Mouse (Mus musculus) c-Kit-positive CD71-positive TER-119-negative erythroid progenitor cells, embryonic 14.5 days (primary cell): ENCODE measurements around the gene Ssh2.

Experiments used
- DNase-seq: peaks from one replicate; pipeline ENCODE4 v3.0.0-alpha.2; 2013; ENCODE audit warnings: low read depth

The Ssh2 gene

DNA sequence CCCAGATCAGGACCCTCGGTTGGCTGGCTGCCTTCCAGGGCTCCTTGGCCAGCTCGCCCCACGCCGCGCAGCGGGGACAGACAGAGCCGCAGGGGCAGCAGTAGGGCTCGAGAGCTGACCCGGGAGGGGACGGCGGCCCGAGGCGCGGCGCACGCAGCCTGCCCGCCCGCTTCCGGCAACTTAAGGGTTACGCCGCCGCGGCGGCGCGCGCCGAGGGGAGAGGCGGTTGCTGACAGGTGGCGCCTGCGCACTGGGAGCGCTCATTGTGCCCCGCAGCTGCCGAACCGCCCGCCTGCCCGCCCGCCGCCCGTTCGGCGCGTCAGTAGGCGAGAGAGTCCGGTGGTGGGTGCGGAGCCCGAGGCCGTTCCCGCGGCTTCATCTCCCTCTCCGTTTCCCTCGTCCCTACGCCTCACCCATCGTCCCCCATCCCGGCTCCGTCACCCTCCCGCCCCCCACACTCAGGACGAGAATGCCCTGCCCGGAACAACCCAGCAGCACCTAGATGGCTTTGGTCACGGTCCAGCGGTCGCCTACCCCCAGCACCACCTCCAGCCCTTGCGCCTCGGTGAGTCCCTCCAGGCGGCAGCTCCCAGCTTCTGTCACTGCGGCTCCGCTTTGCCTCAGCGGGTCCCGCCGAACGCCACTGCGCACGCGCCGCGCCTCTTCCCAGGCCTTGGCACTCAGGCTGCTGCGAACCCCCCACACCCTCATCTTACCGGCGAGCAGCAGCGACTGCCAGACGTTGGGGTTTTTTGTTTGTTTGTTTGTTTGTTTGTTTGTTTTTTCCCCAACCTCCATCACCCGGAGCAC is at the start of gene Ssh2:
Ssh2 (plus strand) TSS at position 337 of the 810 bp plus-strand sequence.
- DNase-seq = peak; percentile 78

DNA sequence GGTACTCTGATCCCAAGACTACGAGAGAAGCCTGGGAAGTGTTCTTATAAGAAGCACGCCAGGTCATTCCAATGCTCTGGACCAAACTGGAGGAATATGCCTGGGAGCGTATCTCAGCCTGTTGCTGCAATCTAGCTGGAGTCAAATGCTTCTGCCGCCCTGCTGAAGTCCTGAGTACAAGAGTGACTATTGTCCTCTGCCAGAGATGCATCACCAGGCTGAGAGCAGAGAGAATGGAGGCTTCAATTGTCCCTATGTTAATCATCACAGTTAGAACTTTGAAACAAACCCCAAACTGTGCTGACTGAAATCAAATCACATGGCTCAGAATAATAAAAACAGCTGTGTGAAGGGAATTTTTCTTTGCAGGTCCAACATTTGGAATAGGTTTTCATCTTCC is 42.4 kb upstream of the Ssh2 start:
- no peak for DNase-seq

DNA sequence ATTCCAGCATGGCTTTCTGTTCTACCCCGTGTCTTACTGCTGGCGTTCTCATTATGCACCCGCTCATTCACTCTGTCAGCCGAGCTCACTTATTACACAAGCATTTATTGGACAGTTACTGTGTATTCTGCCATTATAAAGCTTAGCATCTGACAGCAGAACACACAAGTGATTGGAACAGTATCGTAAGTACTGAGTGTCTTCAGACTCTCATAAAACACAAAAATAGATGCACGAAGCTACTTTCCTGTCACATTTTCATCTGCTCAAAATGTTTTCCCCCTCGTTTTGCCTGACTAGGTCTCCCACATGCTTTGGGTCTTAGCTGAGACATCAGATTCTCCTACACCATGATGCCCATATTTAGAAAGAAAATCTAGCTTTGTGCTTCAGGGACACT is 41.6 kb upstream of the Ssh2 start:
- no peak for DNase-seq

- no peak for DNase-seq
Measured at GRCm38 (mm10) chr11:77179771-77180170, 36.3 kb upstream of the Ssh2 start.

DNA sequence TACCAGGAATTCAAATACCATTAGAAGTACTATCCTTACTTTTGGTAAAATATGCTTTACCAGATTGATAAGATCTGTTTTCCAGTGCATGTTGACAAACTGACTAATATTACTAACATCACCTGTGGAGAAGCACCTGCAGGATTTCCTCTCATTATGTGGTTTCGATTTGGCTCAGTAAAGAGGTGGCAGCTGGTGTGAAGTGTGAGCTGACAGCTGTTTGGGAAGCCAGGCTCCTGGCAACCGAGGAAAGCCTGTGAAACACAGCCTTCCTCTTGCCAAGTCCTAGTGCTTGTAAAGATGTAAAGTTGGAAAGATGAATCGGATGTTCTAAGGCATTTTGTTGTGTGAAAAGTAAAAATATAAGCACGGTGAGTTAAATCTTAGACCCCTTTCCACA is 35.2 kb upstream of the Ssh2 start:
- DNase-seq = no peak

GRCm38 (mm10) chr11:77181528-77181927 is 34.6 kb upstream of the Ssh2 start:
- DNase-seq = no peak

GRCm38 (mm10) chr11:77182041-77182440 is 34.0 kb upstream of the Ssh2 start:
- DNase-seq = no peak

- DNase-seq = no peak
Measured at GRCm38 (mm10) chr11:77182616-77183015, 33.5 kb upstream of the Ssh2 start.

- no peak for DNase-seq
Measured at GRCm38 (mm10) chr11:77184926-77185325, 31.2 kb upstream of the Ssh2 start.

GRCm38 (mm10) chr11:77188868-77189267 is 27.2 kb upstream of the Ssh2 start, which contains the start of gene Efcab5:
TSS of gene Efcab5 (minus strand) at chr11:77188968.
- DNase-seq = no peak

GRCm38 (mm10) chr11:77193410-77193809 is 22.7 kb upstream of the Ssh2 start:
- DNase-seq = no peak

- DNase-seq = no peak
Measured at GRCm38 (mm10) chr11:77193941-77194553, 22.0 kb upstream of the Ssh2 start.

DNA sequence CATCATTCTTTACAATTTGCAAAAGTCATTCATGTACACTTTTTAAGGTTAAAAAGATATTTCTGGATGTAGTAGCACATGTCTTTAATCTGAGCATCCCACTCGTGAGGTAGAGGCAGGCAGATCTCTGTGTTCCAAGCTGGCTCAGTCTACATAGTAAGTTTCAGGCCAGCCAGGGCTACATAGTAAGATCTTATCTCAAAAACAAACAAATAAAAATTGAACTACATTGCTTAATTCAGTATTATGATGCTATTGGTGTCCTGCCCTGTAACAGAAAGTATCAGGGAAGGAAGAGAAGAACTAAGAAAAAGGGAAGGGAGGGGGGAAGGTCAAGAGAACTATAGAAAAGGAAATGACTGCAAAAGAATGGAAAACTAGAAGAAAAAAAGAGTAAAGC is 21.3 kb upstream of the Ssh2 start:
- no peak for DNase-seq

DNA sequence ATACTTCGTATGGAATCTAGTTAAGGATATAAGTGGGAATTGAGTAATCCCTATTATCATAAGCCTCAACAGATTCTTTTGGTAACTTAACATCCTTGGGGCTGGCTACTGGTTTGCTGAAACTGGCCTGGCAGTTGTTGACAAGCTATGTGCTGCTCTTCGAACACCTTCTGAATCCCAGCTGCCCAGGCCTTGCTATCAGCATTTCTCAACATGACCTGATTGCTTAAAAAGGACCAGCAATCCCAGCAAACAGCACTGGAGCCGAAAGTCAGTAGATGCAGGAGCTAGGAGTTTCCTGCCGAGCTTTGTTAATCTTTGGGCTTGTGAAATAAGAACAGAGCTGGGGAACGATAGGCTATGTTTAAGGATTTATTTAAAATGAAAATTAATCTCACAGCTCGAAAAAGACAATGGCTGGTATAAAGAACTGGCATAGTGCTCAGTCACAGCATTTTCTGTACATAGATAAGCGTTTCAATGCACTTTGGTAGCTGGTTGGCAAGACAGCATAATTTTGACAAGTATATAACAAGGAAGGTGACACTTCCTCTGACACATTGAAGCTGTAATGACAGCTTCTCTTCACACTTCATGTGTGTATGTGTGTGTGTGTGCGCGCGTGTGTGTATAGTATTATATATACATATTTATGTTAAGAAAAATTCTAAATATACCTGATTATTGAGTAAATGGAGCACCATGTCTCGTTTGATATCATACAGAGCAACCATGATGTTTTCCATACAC is 20.6 kb upstream of the Ssh2 start:
- no peak for DNase-seq

DNA sequence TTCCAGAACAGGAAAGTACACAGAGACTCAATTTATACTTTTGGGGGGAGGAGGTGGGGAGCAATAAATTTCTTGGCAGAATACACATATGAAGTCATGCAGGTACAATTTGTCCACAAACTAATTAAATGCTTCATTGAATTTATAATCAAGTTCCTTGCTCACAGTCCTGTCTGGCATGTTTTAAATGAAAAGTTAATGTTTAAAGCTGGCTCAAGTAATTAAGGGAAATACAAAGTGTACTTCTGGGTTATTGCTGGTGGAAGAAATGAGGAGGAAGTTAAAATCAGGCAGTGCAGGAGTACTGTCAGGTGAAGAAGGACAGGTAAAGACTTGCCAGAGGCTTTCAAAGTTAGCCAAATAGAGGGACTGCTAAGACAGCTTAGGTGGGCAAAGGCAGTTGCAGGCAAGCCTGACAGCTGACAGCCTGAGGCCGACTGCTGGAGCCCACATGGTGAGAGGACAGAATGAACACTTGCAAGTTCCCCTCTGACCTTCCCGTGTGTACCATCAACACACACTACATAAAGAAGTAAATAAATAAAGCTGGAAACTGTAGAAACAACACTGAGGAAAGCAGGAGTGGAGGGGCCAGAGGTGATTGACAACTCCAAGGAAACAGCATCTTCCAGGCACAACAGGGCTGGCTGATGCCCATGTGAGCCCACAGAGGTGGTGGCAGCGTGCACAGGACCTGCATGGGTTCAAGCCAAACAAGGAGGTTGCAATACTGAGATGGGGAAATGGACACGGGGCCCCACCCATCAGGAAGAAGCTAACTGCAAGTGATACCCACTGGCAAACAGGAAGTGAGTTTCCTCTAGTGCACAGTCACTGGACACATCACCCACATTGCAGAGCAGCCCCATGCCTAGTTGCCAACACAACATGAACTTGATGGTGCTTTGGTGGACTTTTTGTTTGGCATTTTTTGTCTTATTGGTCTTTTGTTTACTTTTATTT is 19.6 kb upstream of the Ssh2 start:
- DNase-seq = no peak

- DNase-seq = no peak
Measured at GRCm38 (mm10) chr11:77199636-77200035, 16.5 kb upstream of the Ssh2 start.

DNA sequence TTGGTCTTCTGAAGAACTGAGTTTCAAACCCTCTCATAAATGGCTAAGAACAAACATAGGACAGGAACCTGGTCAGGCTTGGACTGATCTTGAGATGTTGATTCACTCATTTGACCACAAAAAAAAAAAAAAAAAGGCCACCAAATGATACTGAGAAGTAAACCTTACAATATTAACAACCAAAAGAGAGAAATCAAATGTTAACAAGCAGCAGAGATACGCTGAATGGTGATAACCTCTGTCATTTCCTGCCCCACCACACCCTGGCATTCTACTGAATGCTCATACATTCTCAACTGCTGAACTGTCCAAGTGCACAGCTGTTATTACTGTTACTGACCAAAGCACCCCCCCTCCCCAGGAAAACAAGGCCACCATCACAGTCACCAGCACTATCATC is 15.4 kb upstream of the Ssh2 start:
- no peak for DNase-seq

DNA sequence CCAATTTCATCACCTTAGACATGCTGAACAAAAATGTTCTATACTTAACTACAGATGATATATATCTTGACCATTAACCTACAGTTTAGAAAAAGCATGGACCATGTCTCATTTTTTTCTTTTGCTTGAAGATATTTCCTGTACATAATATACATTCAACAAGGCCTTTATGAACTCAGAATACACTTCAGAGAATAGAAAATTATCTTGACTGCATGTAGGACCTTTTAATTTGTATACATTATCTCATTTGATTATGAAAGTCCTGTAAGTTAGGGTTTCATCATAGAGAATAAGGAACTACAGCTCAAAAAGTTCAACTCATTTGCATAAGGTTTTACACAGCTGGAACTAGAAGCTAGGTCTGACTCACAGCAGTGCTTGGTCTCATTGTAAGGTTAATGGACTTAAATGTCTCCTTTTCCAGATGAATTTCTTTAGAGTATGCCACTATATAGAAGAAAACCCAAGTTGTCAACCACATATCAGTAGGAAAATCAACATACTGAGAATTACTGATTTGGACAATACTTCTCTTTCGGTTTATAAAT is 1.9 kb upstream of the Ssh2 start:
- DNase-seq = no peak

DNA sequence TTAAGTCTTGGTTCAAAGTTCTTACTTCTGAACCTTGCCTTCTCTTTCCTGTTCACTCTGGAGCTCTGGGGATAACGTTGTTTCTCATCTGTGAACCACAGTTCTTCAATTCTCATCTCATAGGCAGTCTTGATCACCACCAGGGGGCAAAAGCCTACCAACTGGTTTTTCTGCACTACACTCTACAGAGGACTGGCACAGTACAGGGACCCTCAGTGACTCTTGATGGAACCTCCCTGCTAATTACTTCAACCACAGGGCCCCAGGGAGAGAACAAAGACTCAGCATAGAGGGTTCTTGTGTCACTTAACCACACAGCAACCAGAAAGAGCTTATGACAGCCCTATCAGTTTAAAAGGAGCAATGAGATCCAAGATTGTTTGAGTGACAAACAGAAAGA is 1.3 kb upstream of the Ssh2 start:
- DNase-seq = peak; percentile 64

DNA sequence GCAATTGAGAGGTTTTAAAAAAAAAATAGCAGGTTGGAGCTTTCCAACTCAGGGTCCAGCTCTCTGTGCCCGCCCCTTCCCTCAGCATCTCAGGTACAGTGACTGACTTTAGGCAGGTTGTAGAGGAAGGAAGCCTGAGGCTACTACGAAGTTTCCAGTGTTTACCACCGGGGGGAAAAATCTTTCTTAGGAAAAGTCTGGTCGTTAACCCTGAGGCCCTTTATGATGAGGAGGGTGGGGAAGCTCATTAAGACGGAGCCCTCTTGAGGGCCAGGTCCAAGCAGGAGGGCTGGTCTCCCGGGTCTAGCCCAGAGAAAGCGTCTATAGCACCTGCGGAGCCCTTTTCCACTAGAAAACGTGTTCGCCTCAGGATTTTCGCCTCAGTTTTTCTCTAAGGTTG is 604 bp upstream of the Ssh2 start:
- peak; percentile 28 for DNase-seq

DNA sequence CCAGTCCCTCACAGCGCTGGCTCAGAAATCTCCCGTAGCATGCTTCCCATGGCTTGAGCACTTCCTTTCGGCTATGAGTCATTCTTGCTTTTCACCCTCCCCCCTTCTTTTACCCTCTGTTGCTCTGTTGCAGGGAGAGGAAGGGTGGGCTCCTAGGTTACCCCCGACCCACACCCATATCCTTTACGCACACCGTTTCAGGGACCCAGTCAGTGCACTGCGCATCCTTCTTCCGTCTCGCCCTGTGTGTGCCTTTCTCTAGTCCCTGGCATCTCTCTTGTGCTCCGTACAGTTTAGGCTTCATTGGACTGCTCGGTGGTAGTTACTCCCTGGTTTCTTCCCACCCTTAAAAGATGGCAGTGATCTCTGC is 659 bp downstream of the Ssh2 start:
- peak; percentile 11 for DNase-seq

- no peak for DNase-seq
Measured at GRCm38 (mm10) chr11:77230765-77231164, 14.7 kb downstream of the Ssh2 start.
